Mouse (Mus musculus) liver (tissue): ENCODE data around the gene Setd5.

Source experiments
- DNase-seq: peaks from one replicate; pipeline ENCODE4 v3.0.0-alpha.2; 2020; ENCODE audit warnings: mixed read lengths

Gene Setd5

GRCm38 (mm10) chr6:113144764-113145163, 67.6 kb downstream of the Setd5 start:
- DNase-seq, result no peak

- no peak for DNase-seq
Observed at GRCm38 (mm10) chr6:113145249-113145648, 68.1 kb downstream of the Setd5 start.

DNA sequence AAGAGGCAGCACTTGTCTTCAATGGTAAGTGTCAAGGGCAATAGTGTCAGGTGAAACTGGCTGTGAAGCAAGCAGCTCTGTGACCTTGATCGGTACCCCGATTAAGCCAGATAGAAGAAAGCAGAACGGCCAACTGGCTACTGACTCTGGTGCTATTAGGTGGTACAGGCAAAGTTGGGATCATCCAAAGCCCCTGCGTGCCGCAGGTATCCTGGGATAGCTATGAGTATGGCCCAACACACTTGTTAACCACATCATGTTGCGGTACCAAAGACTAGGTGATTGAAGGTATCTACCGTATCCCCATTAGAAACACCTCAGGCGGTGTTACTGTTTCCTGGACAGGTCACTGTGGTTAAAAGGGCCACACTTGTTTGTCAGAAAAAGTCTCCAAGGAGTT, 76.9 kb downstream of the Setd5 start:
- DNase-seq, result no peak

- DNase-seq, result no peak
Observed at GRCm38 (mm10) chr6:113154886-113155285, 77.7 kb downstream of the Setd5 start.

GRCm38 (mm10) chr6:113156064-113156463, 78.9 kb downstream of the Setd5 start:
- no peak for DNase-seq

- DNase-seq, result no peak
Observed at GRCm38 (mm10) chr6:113160106-113160505, 82.9 kb downstream of the Setd5 start.

DNA sequence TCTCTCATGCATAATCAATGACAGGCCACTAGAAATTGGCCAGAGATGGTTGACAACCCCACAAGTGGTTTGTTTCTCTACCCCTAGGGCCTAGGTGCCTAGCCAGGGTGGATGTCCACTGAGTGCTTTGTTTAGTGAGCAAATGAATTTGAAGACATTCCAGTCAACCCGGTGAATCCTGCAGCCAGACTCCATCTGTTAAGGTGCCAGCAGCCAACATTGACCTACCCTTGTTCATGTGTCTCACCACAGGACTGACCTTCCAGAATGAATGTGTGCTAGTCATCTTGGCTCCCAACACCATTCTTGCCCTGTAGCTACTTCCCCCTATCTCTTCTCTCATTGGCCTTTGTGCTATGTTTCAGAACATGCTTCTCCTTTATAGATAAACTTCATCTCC, 84.8 kb downstream of the Setd5 start:
- no peak for DNase-seq

DNA sequence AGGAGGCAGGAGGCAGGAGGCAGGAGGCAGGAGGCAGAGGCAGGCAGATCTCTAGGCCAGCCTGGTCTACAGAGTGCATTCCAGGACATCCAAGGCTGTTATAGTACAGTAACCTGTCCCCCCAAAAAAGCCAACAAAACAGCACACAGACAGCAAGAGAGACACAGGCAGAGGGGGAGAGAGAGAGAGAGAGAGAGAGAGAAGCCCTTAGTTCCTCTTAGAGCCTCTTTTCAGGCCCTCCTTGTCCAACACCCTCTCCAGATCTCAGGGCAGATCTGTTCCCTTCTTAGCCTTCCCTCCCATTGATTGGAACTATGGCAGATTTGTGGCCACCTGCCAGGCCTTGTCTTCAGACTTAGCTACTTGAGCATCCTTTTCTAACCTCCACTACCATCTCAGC, 86.3 kb downstream of the Setd5 start:
- no peak for DNase-seq

DNA sequence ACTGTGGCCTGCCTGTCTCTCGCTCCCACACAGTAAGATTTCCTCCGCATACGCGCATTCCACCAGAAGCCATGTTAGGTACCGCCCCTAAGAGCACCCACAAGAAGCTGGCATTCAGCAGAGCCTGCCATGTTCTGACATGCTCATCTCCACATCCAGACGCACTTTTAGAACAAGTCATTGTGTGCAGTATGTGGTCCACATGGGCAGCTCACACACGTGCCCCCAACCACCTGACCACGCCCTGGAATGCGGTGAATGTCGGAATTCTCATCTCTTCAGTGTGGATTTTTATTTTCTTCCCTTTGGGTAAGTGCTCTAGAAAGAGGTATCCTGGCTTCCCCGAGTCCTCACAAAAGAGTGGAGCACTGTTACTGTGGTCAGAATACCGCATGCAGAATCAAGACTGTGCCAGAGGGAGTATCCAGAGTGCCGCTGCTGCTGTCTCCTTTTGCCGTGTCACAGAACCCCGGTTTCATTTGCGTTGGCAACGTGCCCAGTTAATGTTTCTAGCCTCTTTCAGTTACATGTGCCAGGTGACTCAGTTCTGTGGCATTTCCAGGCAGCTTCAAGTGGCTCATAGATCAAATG, 89.6 kb downstream of the Setd5 start:
- peak; percentile 23 for DNase-seq

DNA sequence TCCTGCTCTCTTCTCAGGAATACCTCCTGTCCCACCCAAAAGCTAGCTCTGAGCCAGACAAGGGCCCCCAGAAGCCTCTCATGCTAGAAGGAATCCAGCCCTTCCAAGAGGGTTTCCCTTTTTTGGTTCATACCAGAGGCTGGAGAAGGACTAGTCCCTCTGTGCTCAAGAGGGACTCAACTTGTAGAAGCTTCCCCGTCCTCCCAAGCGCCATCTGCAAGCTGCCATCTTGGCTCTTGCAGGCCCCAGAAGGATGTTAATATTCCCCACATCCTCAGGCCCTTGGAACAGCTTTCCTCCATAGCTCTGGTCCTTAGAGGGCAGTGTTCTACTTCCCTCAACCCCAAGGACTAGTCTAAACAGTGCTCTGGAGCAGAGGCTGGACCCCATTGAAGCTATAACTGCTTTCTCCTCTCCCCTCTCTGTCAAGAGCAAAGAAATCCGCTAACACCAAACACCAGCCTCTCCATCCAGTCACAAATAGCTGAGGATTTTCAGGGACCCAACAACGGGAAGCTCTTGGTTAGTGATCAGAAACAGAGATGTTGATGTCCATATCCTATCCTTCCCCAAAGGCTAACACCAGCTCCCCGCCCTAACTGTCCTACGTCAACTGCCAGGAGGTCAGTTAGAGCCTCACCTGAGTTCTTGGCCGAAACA, 91.3 kb downstream of the Setd5 start:
- DNase-seq, result no peak

DNA sequence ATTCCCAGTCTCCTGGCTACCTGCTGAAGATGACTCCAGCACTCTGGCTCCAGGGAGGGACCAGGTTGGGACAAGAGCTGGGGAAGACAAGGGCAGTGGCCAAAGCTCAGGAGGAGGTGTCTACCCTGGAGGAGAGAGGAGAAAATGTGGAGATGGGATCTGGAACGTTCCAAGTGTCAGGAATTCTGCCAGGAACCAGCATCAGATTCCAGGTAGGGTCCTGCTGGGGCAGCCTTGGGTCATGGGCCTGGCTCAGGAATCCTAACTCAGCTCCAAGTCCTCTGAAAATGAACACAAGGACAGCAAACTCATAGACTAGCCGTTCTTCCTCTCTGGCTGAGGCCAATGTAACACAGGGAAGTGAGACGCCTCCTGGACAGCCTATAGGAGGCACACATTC, 92.7 kb downstream of the Setd5 start:
- no peak for DNase-seq

GRCm38 (mm10) chr6:113170651-113171050, 93.5 kb downstream of the Setd5 start:
- DNase-seq, result no peak

GRCm38 (mm10) chr6:113172011-113172410, 94.8 kb downstream of the Setd5 start:
- DNase-seq, result no peak

DNA sequence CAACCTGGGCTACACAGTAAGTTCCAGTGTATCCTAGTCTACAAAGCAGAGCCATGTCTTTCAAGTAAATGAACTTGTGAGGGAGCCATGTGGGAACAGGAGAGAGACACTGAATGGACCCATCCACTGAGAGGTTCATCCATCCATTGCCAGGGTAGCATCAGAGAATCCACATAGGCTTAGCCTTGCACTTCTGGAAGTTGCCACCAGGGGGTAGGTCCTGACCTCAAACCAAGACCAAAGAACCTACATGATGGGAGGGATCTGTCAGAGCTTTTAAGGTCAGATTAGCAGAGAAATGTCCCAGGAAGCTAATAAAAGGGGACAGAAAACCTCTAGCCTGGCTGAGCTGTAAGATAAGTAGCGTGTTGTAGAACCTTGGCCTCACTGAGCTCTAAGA, 95.4 kb downstream of the Setd5 start:
- DNase-seq, result peak; percentile 58

DNA sequence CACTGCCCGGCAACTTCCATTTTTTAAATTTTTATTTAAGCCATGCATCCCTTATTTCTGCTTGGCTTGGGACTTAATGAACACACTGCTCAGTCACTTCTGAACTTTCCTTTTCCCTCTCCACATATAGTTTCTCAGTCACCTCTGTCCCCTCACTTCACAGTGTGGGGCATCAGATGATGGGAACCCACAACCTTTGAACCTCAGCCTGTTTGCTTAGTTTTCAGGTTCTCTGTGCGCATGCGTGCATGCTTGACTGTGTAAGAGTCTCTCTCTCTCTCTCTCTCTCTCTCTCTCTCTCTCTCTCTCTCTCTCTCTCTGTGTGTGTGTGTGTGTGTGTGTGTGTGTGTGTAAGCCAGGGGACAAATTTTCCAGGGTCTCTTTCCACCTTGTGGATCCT, 98.3 kb downstream of the Setd5 start:
- no peak for DNase-seq

DNA sequence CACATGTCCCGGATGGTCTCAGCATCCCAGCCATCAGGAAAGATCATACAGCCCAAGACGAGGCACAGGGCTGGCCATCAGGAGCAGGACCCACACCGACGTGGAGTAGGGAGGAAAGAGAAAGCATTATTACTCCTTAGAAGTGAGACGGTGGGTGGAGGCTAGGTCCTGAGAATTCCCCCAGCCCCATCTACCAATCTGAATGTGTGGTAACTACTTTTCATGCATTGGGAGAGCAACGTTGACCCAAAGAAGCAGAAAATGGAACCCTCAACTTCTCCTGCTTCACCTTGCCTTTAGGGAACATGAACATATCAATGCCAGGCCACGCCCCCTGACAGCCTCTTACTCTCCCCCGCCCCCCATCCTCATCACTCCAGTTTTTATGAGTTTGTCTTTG, 99.4 kb downstream of the Setd5 start:
- no peak for DNase-seq

DNA sequence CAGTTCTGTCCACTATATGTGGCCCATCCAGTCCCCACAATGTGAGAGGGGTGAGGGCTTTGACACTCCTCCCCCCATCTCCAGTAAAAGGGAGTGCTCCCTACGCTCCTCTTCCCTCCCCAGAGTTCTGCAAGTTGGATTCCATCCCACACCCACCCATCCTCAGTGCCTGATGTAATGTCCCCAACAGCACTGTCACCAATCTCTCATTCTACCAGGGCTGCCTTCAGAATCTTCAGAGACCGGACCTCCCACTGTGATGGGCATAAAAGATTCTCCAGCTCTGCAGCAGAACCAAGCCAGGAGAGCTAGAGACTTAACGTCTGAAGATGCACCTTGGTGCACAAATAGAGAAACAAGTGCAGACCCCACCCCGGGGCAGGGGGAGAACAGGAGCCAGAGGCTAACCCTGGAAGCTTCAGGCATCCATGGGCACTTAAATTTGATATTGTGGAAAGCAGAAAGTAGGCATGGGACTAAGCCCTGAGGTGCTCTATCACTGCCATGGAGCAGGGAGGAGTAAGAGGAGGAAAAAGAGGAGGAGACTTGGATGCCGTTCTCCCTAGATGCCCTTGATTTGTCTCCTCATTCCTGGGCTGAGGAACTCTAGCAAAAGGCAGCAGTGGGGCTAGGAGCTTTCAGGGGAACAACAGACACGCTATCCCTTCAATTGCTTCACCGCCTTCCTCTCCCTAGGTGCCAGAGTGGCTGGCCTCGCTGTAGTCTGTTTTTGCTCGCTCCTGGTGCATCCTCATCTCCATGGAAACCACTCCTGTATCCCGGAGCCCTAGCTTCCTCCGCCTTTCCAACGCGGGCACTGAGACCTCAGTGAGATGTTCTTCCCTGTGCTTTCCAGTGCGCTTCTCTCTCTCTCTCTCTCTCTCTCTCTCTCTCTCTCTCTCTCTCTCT, 101.4 kb downstream of the Setd5 start:
- no peak for DNase-seq

DNA sequence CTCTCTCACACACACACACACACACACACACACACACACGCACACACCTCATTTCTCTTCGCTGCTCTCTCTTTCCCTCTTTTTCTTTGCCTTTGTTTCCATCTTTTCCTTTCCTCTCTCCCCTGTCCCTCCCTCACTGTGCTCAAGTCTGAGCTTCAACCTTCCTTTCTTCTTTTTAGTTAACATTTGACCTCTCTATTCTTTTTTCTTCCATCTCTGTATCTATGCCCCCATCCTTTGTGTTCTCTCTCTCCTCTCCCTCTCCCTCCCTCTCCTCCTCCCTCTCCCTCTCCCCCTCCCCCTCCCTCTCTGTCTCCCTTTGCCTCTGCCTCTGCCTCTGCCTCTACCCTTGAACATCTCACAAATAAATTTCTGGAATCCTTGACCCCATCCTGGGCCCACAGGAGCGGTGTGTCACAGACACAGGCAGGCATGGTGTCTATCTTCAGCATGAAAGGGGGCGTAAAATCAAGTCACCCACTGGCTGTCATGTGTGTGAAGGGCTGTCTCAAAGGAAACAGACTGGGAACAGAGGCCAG, 102.1 kb downstream of the Setd5 start:
- no peak for DNase-seq

GRCm38 (mm10) chr6:113184163-113184562, 107.0 kb downstream of the Setd5 start:
- no peak for DNase-seq

GRCm38 (mm10) chr6:113184866-113185525, 107.8 kb downstream of the Setd5 start:
- no peak for DNase-seq

GRCm38 (mm10) chr6:113193765-113194460, 116.7 kb downstream of the Setd5 start:
- no peak for DNase-seq

GRCm38 (mm10) chr6:113194517-113194840, 117.3 kb downstream of the Setd5 start:
- no peak for DNase-seq
